Mouse (Mus musculus) kidney, postnatal 25 days (tissue): ENCODE results near the gene Ccdc85b.

Experiments
- DNase-seq, 2 experiments: peaks; one replicate each; pipeline ENCODE4 v3.0.0; 2021; ENCODE audit warnings: mixed read lengths in 2 of 2

Gene Ccdc85b

DNA sequence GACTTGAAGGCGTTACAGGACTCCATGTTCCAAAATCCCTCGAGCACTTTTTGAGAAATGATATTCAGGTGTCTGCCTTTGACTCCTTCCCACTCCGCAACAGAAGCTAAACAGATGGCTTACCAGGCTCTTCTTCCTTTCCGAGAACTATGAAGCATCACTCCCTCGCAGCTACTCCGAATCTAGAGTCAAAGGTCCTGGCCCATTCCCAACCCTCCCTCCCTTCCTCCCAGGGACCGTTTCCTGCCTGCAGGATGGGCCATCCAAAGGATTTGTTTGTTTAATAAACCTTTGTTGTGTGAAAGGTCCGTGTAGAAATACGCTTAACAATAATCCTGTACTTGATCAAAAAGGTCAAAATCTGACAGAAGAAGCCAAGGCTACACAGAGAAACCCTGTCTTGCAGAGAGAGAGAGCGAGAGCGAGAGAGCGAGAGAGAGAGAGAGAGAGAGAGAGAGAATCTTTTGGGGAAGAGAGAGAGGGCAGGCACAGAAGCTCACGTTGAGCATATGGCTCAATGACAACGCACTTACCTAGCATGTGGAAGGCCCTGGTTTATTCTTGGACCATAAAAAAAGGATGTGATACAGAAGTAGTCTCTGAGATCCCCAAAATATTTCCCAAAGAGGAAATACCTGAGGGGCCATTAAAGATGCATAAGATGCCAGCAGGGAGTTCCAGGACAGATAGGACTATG lies at the start of gene Ccdc85b:
TSS of gene Ccdc85b (minus strand) at position 149 of the 697 bp plus-strand sequence.
- peak in 1 of 2 experiments; percentile 51 for DNase-seq

GRCm38 (mm10) chr19:5503687-5504086 lies 46.0 kb upstream of the Ccdc85b start, which contains the start of gene 1700020D05Rik:
TSS of gene 1700020D05Rik (minus strand) at chr19:5503787.
- DNase-seq: no peak

- DNase-seq: no peak
Measured at GRCm38 (mm10) chr19:5500330-5500875, 42.7 kb upstream of the Ccdc85b start.

DNA sequence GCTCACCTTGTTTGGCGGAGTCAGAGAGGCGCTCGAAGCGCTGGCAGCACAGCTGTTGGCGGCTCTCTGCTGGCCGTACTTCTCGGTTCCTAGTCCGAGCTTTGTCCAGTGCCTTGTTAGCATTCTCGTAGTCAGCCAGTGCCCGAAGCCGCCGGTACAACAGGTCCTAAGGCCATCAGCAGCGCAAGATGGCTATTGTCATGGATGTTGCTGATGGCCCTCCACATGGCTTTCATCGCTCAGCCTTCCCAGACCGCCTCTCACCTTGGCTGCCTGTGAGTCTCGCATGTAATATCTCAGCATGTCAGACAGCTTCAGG lies 38.3 kb upstream of the Ccdc85b start:
- DNase-seq: no peak

- DNase-seq: no peak
Measured at GRCm38 (mm10) chr19:5495353-5496051, 37.8 kb upstream of the Ccdc85b start.

DNA sequence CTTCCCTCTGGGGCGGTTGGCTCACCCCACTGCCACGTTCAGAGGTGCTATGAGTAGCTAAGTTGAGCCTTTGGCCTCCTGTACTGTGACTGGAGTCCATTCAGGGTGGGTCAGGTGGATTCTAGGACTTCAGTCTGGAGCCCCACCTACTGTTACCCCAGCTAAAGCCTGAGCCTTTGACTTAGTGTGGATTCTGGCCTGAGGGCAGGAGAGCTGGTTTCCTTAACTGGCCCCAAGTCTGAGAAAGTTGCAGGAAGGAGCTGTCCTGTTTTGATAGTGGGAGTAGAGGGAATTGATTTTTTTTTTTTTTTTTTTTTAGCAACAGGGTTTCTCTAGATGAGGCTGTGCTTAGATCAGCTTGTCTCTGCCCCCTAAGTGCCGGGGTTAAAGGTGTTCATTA lies 36.6 kb upstream of the Ccdc85b start:
- DNase-seq: peak; percentile 57 to 87

DNA sequence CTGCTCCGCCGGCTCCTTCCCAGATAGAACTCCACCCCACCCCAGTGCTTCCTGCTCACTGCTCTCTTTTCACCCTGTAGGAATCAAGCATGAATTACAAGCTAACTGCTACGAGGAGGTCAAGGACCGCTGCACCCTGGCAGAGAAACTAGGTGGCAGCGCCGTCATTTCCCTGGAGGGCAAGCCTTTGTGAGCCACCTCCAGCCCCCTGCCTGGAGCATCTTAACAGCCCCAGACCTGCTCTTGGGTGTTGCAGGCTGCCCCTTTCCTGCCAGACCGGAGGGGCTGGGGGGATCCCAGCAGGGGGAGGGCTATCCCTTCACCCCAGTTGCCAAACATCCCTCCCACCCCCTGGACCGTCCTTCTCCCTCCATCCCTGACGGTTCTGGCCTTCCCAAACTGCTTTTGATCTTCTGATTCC lies 35.6 kb upstream of the Ccdc85b start:
- peak; percentile 40 to 68 for DNase-seq

- no peak for DNase-seq
Measured at GRCm38 (mm10) chr19:5492641-5493040, 34.9 kb upstream of the Ccdc85b start.

DNA sequence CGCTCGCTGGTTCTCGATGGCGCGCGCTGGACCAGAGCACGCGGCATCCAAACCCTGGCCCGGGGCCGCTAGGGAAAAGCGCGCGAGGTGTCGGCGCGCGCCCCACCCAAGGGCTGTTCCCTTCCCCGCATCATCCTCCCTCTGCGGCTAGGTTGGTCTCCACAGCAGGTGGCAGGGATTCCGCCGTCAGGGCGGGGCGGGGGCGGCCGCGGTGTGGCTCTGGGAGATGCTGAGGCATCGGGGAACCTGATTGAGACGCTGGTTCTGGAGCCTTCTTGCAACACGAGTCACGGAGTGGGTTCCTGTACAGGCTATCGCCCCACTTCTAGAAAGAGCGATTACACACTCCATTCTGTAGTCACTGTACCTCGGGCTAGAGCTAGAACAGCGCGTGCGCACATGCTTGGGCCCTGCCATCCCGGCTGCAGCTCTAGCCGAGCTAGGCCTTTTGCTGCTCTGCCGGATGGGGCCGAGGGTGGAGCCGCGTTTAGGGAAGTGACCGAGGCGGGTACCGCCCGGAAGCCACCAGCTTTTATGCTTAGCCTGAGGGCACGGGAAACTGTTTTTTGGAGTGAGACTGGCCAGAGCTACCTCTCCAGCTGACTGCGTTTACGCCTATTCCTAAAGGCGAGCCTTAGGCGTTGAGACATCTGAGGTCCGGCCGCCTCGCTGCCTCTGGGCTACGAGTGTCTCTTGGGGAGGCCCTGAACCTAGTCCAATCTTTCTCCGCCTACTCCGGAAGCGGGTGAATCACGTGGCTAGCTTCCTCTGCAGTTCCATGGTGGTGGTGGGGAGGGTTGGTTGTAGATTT lies 33.4 kb upstream of the Ccdc85b start:
- DNase-seq: peak; percentile 90 to 94

DNA sequence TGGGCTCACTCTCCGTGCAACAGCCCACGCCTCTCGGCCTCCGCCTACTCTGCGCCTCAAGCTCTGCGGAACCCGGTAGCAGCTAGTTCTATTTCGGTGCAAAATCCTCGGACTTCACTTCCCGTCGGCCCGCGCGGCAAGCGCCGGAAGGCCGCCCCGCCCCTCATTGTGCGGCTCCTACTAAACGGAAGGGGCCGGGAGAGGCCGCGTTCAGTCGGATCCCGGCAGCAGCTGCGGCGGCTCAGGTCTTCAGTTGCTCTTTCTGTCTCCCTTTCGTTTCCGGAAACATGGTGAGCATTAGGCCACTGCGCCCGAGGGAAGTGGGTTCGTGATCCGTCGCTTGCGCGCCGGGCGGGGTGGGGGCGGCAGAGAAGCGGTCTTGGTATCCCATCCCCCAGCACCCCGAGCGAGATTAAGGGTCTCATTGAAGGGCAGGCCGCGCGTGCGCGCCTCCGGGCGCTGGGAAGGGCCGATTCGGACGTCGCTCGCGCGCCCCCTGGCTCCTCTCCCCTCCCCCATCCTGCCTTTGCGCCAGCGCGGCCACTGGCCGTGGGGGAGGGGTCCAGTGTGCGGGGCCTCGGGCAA lies 32.7 kb upstream of the Ccdc85b start, which contains the start of gene Cfl1:
TSS of gene Cfl1 (plus strand) at position 143 of the 585 bp plus-strand sequence.
- DNase-seq: peak; percentile 94 to 98

DNA sequence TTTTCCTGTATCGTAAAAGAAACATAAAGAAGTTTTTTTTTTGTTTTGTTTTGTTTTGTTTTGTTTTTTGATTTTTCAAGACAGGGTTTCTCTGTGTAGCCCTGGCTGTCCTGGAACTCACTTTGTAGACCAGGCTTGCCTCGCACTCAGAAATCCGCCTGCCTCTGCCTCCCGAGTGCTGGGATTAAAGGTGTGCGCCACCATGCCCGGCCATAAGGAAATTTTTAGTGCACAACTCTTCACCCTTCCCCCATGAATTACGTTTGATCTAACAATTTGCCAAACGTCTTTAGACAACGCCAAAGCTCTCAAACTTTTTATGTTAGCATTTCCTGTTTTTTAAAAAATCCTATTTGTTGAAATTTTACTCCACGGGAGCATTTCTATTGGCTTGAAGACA lies 32.0 kb upstream of the Ccdc85b start:
- peak in 1 of 2 experiments; percentile 23 for DNase-seq

DNA sequence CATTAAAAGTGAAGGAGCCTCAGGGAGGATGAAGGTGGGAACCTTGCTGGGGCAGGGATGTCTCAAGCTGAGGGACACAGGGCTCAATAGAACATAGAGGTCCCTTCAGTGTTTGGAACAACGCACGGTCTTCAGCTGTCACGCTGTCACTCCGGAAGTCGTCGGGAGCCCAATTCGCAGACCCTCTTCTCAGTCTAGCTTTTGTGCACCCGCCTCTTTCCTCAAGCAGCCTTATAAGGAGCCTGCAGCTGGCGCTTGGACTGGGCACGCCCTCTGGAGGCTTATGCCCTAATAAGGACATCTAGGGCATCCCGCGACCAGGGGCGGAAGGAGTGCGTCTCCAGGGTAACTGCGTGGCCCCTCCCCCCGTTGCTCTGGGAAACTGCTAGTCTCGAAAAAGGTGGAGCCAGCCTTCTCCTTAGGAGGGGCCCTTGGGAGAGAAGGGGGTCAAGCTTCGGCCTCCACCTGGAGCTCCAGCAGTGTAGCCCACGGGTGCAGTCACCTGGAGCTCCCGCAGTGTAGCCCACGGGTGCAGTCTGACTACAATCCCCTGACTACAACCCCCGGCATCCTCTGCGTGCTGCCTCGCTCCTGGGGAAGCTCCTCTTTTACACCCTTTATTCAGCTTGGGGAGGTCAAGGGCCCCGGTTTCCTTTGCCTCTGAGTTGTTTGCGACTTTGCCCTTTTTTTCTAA lies 31.3 kb upstream of the Ccdc85b start:
- peak; percentile 99 for DNase-seq

DNA sequence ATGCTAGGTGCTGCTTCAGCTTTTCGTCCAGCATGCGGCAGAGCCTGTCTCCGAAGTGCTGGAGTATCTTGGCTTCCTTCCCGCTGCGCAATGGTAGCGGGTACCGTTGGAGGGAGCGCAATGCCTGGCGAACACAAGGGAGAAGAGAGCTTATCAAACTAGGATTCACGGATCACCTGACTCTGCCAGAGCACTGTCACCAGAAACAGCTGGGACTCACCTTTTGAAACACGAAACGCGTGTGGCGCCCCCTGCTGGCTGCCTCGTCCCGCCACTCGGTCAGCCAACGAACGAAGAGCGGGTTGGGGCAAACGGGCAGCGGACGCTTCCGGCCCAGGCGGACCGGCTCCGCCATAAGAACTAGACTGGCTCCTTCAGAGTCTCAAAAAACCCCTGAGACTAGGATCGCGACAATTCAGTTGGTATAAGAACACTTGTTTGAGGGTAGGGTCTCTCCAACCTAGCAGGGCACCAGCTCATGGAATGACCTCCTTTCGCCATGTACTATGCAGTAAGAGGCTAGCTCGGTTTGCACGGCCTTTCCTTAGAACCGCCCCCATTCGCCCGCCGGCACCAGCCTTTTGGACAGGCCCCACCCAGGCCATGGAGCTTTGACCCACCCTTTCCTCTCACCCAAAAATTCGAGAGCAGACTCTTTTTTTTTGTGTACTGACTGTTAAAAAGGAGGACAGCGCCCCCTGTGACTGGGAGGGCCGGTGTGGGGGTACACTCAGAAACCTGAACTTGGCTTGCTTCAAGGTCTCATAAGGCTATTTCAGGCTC lies 30.3 kb upstream of the Ccdc85b start, which contains the start of gene Mus81:
TSS of gene Mus81 (minus strand) at position 635 of the 783 bp plus-strand sequence.
- DNase-seq: peak; percentile 98 to 99

GRCm38 (mm10) chr19:5486771-5487170 lies 29.1 kb upstream of the Ccdc85b start:
- DNase-seq: peak in 1 of 2 experiments; percentile 38

GRCm38 (mm10) chr19:5486286-5486685 lies 28.6 kb upstream of the Ccdc85b start:
- DNase-seq: peak; percentile 26 to 51

- peak in 1 of 2 experiments; percentile 45 for DNase-seq
Measured at GRCm38 (mm10) chr19:5485821-5486220, 28.1 kb upstream of the Ccdc85b start.

- peak; percentile 3 to 33 for DNase-seq
Measured at GRCm38 (mm10) chr19:5485371-5485770, 27.7 kb upstream of the Ccdc85b start.

- no peak for DNase-seq
Measured at GRCm38 (mm10) chr19:5484496-5484895, 26.8 kb upstream of the Ccdc85b start.

DNA sequence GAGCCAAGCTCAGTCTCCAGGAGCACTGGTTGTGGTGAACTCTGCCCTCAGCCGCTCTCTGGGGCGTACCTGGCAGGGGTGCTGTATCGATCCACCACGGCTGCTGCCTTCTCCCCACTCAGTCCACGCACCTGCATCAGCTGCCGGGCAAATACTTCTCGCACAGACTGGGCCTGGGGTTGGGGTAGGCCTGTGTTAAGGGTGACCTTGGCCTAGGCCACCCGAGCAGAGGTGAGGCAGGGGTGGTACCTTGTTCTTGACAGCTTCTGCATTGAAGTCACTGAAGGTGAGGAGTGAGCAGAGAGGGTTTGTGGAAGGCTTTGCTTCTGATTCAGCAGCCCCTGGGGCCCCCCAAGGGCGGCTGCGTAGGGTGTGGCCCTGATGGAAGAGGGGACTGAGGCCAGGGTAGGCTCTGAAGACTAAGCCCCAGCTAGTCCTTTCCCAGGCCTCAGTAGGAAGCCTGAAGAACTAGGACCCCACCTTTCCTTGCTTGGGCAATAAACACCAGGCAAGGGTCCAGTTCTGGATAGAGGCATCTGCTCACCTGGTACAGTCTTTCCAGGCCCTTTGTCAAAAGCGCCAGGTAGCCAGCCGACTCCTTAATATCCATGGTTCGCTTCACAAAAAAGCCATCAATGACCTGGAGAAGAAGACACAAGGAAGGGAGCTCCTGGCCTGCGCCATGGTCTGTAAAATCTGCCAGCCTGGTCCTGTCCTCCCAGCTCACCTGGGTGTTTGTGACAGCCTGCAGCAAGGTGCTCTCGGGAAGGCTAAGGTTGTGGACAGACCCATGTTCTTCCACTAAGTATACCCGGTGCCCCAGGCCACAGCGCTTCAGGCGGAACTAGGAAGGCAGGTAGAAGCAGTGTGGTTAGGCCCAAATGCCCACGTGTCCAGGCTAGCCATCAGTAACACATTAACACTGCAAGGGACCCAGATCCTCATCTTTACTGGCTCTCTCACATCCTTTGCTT lies 26.0 kb upstream of the Ccdc85b start:
- DNase-seq: peak in 1 of 2 experiments; percentile 41

- peak in 1 of 2 experiments; percentile 41 for DNase-seq
Measured at GRCm38 (mm10) chr19:5481398-5481797, 23.7 kb upstream of the Ccdc85b start.
